Mouse (Mus musculus): Measurements from ENCODE around the gene Tas2r106. TPM values are rescaled to one million over a fixed set of nuclear protein-coding genes. Genes with fewer than 3 reads are reported as not detected.

Gene Tas2r106
- polyA plus RNA-seq (2012; ENCODE audit: insufficient read depth, insufficient read length, missing spikeins), result not detected in 2 replicates

DNA sequence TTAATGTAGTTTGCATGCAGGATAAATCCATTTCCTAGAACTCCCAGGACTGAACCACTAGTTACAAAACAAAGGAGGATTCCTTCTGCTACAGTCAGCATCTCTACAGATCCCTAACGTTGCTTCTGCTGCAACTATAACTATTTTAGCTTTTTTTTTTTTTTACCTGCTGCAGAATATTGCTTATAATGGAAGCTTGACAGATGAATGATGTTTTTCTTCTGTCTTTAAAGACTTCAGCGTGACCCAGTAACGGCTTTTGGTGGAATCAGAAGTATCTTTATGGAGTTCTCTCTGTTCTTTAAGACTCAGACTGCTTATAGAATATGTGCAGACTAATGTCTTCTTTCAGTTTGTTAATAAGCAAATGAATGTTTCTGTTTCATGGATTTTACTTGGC is at the start of gene Tas2r106:
TSS of gene Tas2r106 (minus strand) at position 101 of the 400 bp plus-strand sequence.
- H3K27ac ChIP-seq (replicated peaks; ENCODE audit: low read depth, low read length), result no peak within 1 kb of the TSS
- no peak within 1 kb of the TSS for H3K4me3 ChIP-seq (ENCODE audit: insufficient read depth, low read depth, low read length)
- no peaks in the 10 kb centered on the region for H3K4me1 ChIP-seq (ENCODE audit: control insufficient read depth, insufficient read depth, insufficient read length, low read length)

- Histone ChIP-seq H3K4me3 (ENCODE audit: insufficient read depth, low read depth, low read length) (no peak overlapping the region), H3K27ac (replicated peaks; ENCODE audit: low read depth, low read length) (no peak overlapping the region), H3K4me1 (ENCODE audit: control insufficient read depth, insufficient read depth, insufficient read length, low read length) (no peaks in the 10 kb centered on the region)
These were observed 34.1 kb upstream of the Tas2r106 start for GRCm38 (mm10) chr6:131712803-131713202.

- Histone ChIP-seq H3K4me3 (ENCODE audit: insufficient read depth, low read depth, low read length) (no peak within 1 kb of the TSS), H3K4me1 (ENCODE audit: control insufficient read depth, insufficient read depth, insufficient read length, low read length) (no peaks in the 10 kb centered on the region), H3K27ac (replicated peaks; ENCODE audit: low read depth, low read length) (no peak within 1 kb of the TSS)
These were observed 11.3 kb upstream of the Tas2r106 start, which contains the start of gene Tas2r114 for GRCm38 (mm10) chr6:131689963-131690362. TSS of gene Tas2r114 (minus strand) at chr6:131690063.

DNA sequence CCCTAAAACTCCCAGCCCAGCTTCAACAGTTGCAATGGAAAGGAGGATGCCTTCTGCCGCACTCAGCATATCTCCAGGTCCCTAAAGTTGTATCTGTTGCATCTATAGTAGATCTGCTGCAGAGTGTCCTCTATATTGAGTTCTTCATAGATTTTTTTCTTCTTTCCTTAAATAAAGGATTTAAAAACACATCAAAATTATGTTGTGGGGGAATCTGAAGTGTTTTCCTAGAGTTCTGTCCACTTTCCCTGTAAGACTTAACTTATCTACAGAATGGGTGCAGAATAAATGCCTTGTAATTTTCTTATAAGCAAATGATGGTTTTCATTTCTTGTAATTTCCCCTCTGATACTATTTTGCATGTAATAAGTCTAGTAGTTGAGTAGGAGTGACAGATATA is 8.7 kb upstream of the Tas2r106 start, which contains the start of gene Tas2r105:
TSS of gene Tas2r105 (minus strand) at position 101 of the 400 bp plus-strand sequence.
- H3K4me1 ChIP-seq (ENCODE audit: control insufficient read depth, insufficient read depth, insufficient read length, low read length), result no peaks in the 10 kb centered on the region
- H3K27ac ChIP-seq (replicated peaks; ENCODE audit: low read depth, low read length), result no peak within 1 kb of the TSS
- no peak within 1 kb of the TSS for H3K4me3 ChIP-seq (ENCODE audit: insufficient read depth, low read depth, low read length)

DNA sequence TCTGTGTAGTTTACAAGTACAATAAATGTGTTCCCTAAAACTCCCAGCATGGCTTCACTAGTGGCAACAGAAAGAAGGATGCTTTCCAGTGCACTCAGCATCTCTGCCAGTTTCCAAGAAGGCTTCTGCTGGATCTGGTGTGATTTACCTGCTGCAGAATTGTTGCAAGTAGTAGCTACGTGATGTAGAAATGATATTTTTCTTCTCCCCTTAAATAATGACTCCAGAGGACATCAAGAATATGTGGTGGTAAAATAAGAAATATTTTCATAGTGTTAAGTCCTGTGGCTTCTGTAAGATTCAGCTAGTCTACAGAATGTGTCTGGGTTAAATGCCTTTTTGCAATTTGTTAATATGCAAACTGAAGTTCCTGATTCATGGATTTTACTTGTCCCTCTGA is 7.0 kb upstream of the Tas2r106 start, which contains the start of gene Tas2r104:
TSS of gene Tas2r104 (minus strand) at position 101 of the 400 bp plus-strand sequence.
- H3K27ac ChIP-seq (replicated peaks; ENCODE audit: low read depth, low read length), result no peak within 1 kb of the TSS
- no peaks in the 10 kb centered on the region for H3K4me1 ChIP-seq (ENCODE audit: control insufficient read depth, insufficient read depth, insufficient read length, low read length)
- no peak within 1 kb of the TSS for H3K4me3 ChIP-seq (ENCODE audit: insufficient read depth, low read depth, low read length)

DNA sequence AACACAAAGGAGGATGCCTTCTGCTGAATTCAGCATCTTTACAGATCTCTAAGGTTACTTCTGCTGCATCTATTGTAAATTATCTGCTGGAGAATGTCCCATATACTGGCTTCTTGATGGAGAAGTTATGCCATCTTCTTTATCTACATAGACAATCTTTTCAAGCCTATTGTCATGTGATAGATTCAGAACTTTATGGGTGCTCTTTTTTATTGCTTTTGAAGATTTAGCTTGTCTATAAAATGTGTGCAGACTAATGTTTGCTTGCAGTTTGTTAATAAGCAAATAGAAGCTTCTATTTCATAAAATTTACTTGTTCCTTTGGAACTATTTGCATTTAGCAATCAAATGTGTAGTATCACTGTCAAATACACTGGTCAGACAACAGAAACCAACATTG is 18.6 kb downstream of the Tas2r106 start, which contains the start of gene Tas2r107:
TSS of gene Tas2r107 (minus strand) at position 101 of the 400 bp plus-strand sequence.
- no peak within 1 kb of the TSS for H3K4me3 ChIP-seq (ENCODE audit: insufficient read depth, low read depth, low read length)
- H3K27ac ChIP-seq (replicated peaks; ENCODE audit: low read depth, low read length), result no peak within 1 kb of the TSS
- no peaks in the 10 kb centered on the region for H3K4me1 ChIP-seq (ENCODE audit: control insufficient read depth, insufficient read depth, insufficient read length, low read length)

DNA sequence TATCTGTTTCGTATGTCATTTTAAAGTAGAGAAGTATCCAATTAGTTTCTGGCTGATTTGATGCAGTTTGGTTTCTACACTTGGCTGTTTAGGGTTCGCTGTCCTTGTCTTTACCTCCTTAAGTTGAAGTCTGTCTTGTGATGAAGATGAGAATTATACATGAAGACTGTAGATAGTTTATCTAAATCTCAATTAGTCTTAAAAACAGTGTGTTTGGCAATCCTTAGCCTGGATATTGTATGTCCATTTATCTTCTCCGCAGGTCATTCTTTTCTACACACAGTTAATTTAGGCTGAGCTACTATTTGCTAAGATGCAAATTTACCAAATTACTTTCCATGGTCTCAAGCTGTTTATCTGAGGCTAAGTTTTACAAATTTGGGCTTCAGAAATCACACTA is 47.9 kb downstream of the Tas2r106 start, which contains the start of gene Tas2r130:
TSS of gene Tas2r130 (minus strand) at position 101 of the 400 bp plus-strand sequence.
- Histone ChIP-seq H3K4me3 (ENCODE audit: insufficient read depth, low read depth, low read length) (no peak within 1 kb of the TSS), H3K4me1 (ENCODE audit: control insufficient read depth, insufficient read depth, insufficient read length, low read length) (no peaks in the 10 kb centered on the region), H3K27ac (replicated peaks; ENCODE audit: low read depth, low read length) (no peak within 1 kb of the TSS)

Other genes with a start within 250 kb of the Tas2r106 start
- not detected in 2 replicates for gene 5430401F13Rik, start 192.5 kb downstream of the Tas2r106 start, polyA plus RNA-seq (2012; ENCODE audit: insufficient read depth, insufficient read length, missing spikeins)
- gene Gm6619, start 192.5 kb downstream of the Tas2r106 start, polyA plus RNA-seq (2012; ENCODE audit: insufficient read depth, insufficient read length, missing spikeins), result not detected in 2 replicates
- gene Tas2r130, start 48.0 kb downstream of the Tas2r106 start, polyA plus RNA-seq (2012; ENCODE audit: insufficient read depth, insufficient read length, missing spikeins), result not detected in 2 replicates
- not detected in 2 replicates for gene Tas2r107, start 18.7 kb downstream of the Tas2r106 start, polyA plus RNA-seq (2012; ENCODE audit: insufficient read depth, insufficient read length, missing spikeins)
- gene Tas2r104, start 6.9 kb upstream of the Tas2r106 start, polyA plus RNA-seq (2012; ENCODE audit: insufficient read depth, insufficient read length, missing spikeins), result not detected in 2 replicates
- not detected in 2 replicates for gene Tas2r105, start 8.6 kb upstream of the Tas2r106 start, polyA plus RNA-seq (2012; ENCODE audit: insufficient read depth, insufficient read length, missing spikeins)
- not detected in 2 replicates for gene Tas2r114, start 11.2 kb upstream of the Tas2r106 start, polyA plus RNA-seq (2012; ENCODE audit: insufficient read depth, insufficient read length, missing spikeins)